Mouse (Mus musculus) liver, embryonic 14.5 days (tissue): ENCODE measurements around the gene Hipk2. TPM values are rescaled to one million over a fixed set of nuclear protein-coding genes. Genes with fewer than 3 reads are reported as not detected.

Experiments
- ATAC-seq: fragments of 200-750 bp; cut with Nextera tagmentation; 2 replicates; pipeline ENCODE4 v1.8.0; 2017; ENCODE audit warnings: moderate number of reproducible peaks, mild to moderate bottlenecking, moderate library complexity; ENCODE audit not compliant: insufficient read depth
- DNase-seq, 3 experiments: peaks; one replicate each; pipeline ENCODE4 v3.0.0-alpha.2; 2012 to 2013; ENCODE audit warnings: low read depth in 3 of 3, low spot score in 3 of 3
- H3K27ac ChIP-seq: fragments of 300-500 bp; sonication (generic); 2 replicates; pipeline ENCODE4 v1.5.1; 2014; ENCODE audit warnings: moderate library complexity, mild to moderate bottlenecking, control low read depth, inconsistent platforms
- H3K27me3 ChIP-seq: fragments of 300-500 bp; sonication (generic); 2 replicates; pipeline ENCODE4 v1.6.1; 2014; ENCODE audit warnings: mild to moderate bottlenecking, low read length, moderate library complexity; ENCODE audit not compliant: control insufficient read depth, insufficient read depth
- H3K36me3 ChIP-seq: fragments of 300-500 bp; sonication (generic); replicated peaks from 2 replicates; pipeline ENCODE4 v1.6.1; 2014; ENCODE audit warnings: low read depth; ENCODE audit not compliant: control insufficient read depth, insufficient read depth
- H3K4me1 ChIP-seq, 2 experiments: fragments of 200-500 bp in 1 of 2; fragments of 300-500 bp in 1 of 2; sonication (generic) in 1 of 2; replicated peaks; 2 replicates each; pipeline ENCODE4 v1.6.1; 2012 to 2014; ENCODE audit warnings: antibody characterized with exemption in 1 of 2, inconsistent platforms in 1 of 2, low read length in 1 of 2; ENCODE audit not compliant: control insufficient read depth in 2 of 2, insufficient read depth in 2 of 2
- H3K4me2 ChIP-seq: fragments of 300-500 bp; sonication (generic); 2 replicates; pipeline ENCODE4 v1.6.1; 2014; ENCODE audit warnings: low read depth, mild to moderate bottlenecking, control low read depth, moderate library complexity
- H3K4me3 ChIP-seq, 2 experiments: fragments of 200-500 bp in 1 of 2; fragments of 300-500 bp in 1 of 2; sonication (generic) in 1 of 2; 2 replicates each; pipeline ENCODE4 v1.5.1; 2012 to 2014; ENCODE audit warnings: low read depth in 2 of 2, low read length in 2 of 2, mild to moderate bottlenecking in 2 of 2, control low read depth in 1 of 2, inconsistent platforms in 1 of 2, moderate library complexity in 1 of 2; ENCODE audit not compliant: insufficient read depth in 1 of 2
- H3K9ac ChIP-seq: fragments of 300-500 bp; sonication (generic); replicated peaks from 2 replicates; pipeline ENCODE4 v1.6.1; 2014; ENCODE audit warnings: mild to moderate bottlenecking, control low read depth, moderate library complexity
- H3K9me3 ChIP-seq: fragments of 300-500 bp; sonication (generic); 2 replicates; pipeline ENCODE4 v1.6.1; 2016; ENCODE audit warnings: low read length, mixed read lengths; ENCODE audit not compliant: control insufficient read depth
- CTCF ChIP-seq: IDR thresholded peaks from 2 replicates; pipeline ENCODE4 v1.5.1; 2016; ENCODE audit warnings: antibody characterized with exemption, low read depth, control low read depth
- EP300 ChIP-seq: IDR thresholded peaks from 2 replicates; pipeline ENCODE4 v1.6.1; 2016; ENCODE audit warnings: antibody characterized with exemption, low read depth
- WGBS: fragments of 180-500 bp; shearing (Covaris S2); extraction: QIAGEN DNeasy Blood & Tissue Kit; methylation state at CpG from one replicate; pipeline ENCODE4 v1.1.7; 2014; ENCODE audit not compliant: insufficient replicate concordance; 5-methylcytosine and 5-hydroxymethylcytosine counted together
- polyA plus RNA-seq, 2 experiments: library from polyadenylated mRNA; depleted of rRNA in 1 of 2; stranded (reverse) in 1 of 2; unstranded in 1 of 2; fragments of >200 nt; fragmentation: Nextera tagmentation in 1 of 2; extraction: Ambion mirVana in 1 of 2; gene quantifications; 2 replicates each; pipeline versions ENCODE4 v1.2.1 to v1.2.3; 2012 to 2014

Gene Hipk2
- polyA plus RNA-seq, 2 experiments = 10.7 to 13.0 TPM

GRCm38 (mm10) chr6:38753025-38753424, 122.9 kb downstream of the Hipk2 start:
- H3K9me3 ChIP-seq = no peaks in the 10 kb centered on the region
- ATAC-seq (no peak), DNase-seq (no peak)
- TF ChIP-seq EP300 = no peak
- TF ChIP-seq CTCF = no peak
- H3K9ac ChIP-seq = no peak overlapping the region
- peaks cover 4% of the 10 kb centered on the region for H3K36me3 ChIP-seq
- no peak overlapping the region for H3K4me3 ChIP-seq
- peaks cover under 1 to 16% of the 10 kb centered on the region in 2 experiments for H3K4me1 ChIP-seq
- H3K4me2 ChIP-seq = no peak overlapping the region
- 86% methylated on average over 2 of the region's 2 CpGs for WGBS
- H3K27ac ChIP-seq = no peak overlapping the region
- H3K27me3 ChIP-seq = no peaks in the 10 kb centered on the region

- ATAC-seq (no peak), DNase-seq (no peak)
- H3K9me3 ChIP-seq = no peaks in the 10 kb centered on the region
- peak; percentile 52 for TF ChIP-seq CTCF
- TF ChIP-seq EP300 = no peak
- H3K4me2 ChIP-seq = no peak overlapping the region
- no peak overlapping the region for H3K27ac ChIP-seq
- no peaks in the 10 kb centered on the region for H3K27me3 ChIP-seq
- 87% methylated on average over 6 of the region's 6 CpGs for WGBS
- H3K9ac ChIP-seq = no peak overlapping the region
- no peak overlapping the region for H3K4me3 ChIP-seq
- peaks cover 10% of the 10 kb centered on the region for H3K36me3 ChIP-seq
- peaks cover 0 to 12% of the 10 kb centered on the region in 2 experiments; a peak in 2 of 4 replicates for H3K4me1 ChIP-seq
Measured at GRCm38 (mm10) chr6:38752495-38752894, 123.5 kb downstream of the Hipk2 start.

- Histone ChIP-seq H3K4me1 (0 out of 4 replicates have a peak, but pooled peaks cover 0 to 3% of the 10 kb centered on the region in 2 experiments), H3K27ac (no peak overlapping the region), H3K36me3 (peaks cover 48% of the 10 kb centered on the region), H3K9ac (no peak overlapping the region), H3K4me3 (no peak overlapping the region), H3K9me3 (no peaks in the 10 kb centered on the region), H3K4me2 (no peak overlapping the region), H3K27me3 (no peaks in the 10 kb centered on the region)
- TF ChIP-seq EP300 (no peak), CTCF (no peak)
- DNase-seq (no peak), ATAC-seq (no peak)
- 37% methylated on average over 4 of the region's 4 CpGs for WGBS
Measured at GRCm38 (mm10) chr6:38748037-38748436, 127.9 kb downstream of the Hipk2 start.

- 92% methylated on average over 7 of the region's 7 CpGs for WGBS
- Histone ChIP-seq H3K4me1 (0 out of 4 replicates have a peak, but pooled peaks cover 0 to 3% of the 10 kb centered on the region in 2 experiments), H3K4me2 (no peak overlapping the region), H3K9ac (no peak overlapping the region), H3K9me3 (no peaks in the 10 kb centered on the region), H3K27me3 (no peaks in the 10 kb centered on the region), H3K27ac (no peak overlapping the region), H3K4me3 (no peak overlapping the region), H3K36me3 (peaks cover 95% of the 10 kb centered on the region)
- no peak for TF ChIP-seq EP300
- no peak for DNase-seq
- ATAC-seq = no peak
Measured at GRCm38 (mm10) chr6:38743351-38743750, 132.6 kb downstream of the Hipk2 start.

- H3K4me2 ChIP-seq = no peak overlapping the region
- H3K9me3 ChIP-seq = no peaks in the 10 kb centered on the region
- 0 out of 4 replicates have a peak, but pooled peaks cover 0 to 3% of the 10 kb centered on the region in 2 experiments for H3K4me1 ChIP-seq
- H3K4me3 ChIP-seq = no peak overlapping the region
- no peak for DNase-seq
- H3K36me3 ChIP-seq = peaks cover 97% of the 10 kb centered on the region
- no peak overlapping the region for H3K27ac ChIP-seq
- H3K27me3 ChIP-seq = no peaks in the 10 kb centered on the region
- WGBS = 86% methylated on average over 3 of the region's 3 CpGs
- ATAC-seq = no peak
- TF ChIP-seq EP300 = no peak
- TF ChIP-seq CTCF = no peak
- no peak overlapping the region for H3K9ac ChIP-seq
Measured at GRCm38 (mm10) chr6:38742441-38742840, 133.5 kb downstream of the Hipk2 start.
